Mouse (Mus musculus): Measurements from ENCODE around the gene Wdr63. TPM values are rescaled to one million over a fixed set of nuclear protein-coding genes. Genes with fewer than 3 reads are reported as not detected.

Wdr63 gene
- total RNA-seq, 2 experiments from 2014 or later = 0.39 to 0.50 TPM

Other genes with a start within 250 kb of the Wdr63 start
- 10 to 100 TPM; 13.0 to 13.7 TPM for gene Bcl10, start 185.3 kb downstream of the Wdr63 start, total RNA-seq (2021)
- 10 to 100 TPM; 35.7 to 45.1 TPM for gene 2410004B18Rik, start 170.1 kb downstream of the Wdr63 start, total RNA-seq (2021)
- gene Syde2, start 120.3 kb downstream of the Wdr63 start, total RNA-seq (2021) = 1 to 10 TPM; 2.7 to 3.8 TPM
- not detected for gene Mcoln3, start 9.3 kb upstream of the Wdr63 start, total RNA-seq (2021)
- gene Mcoln2, start 41.7 kb upstream of the Wdr63 start, total RNA-seq (2021) = not detected
- 1 to 10 TPM in 1 of 2 experiments, under 1 TPM in 1; 0.48 to 1.1 TPM for gene Lpar3, start 112.8 kb upstream of the Wdr63 start, total RNA-seq (2021)